Mouse (Mus musculus): ENCODE results near the gene Lypd4. TPM values are rescaled to one million over a fixed set of nuclear protein-coding genes. Genes with fewer than 3 reads are reported as not detected.

Gene Lypd4
- polyA plus RNA-seq, 1 experiment from 2014 or later: not detected

GRCm38 (mm10) chr7:24886308-24886633 is 16.5 kb upstream of the Lypd4 start:
- Histone ChIP-seq H3K27me3 (no peaks in the 10 kb centered on the region), H3K4me3 (replicated peaks) (peak overlapping the region; percentile 100), H3K4me1 (replicated peaks) (peaks cover 61% of the 10 kb centered on the region), H3K9ac (peak overlapping the region; percentile 100), H3K4me2 (peak overlapping the region; percentile 94), H3K9me3 (replicated peaks) (no peaks in the 10 kb centered on the region), H3K36me3 (peaks cover 61% of the 10 kb centered on the region), H3K27ac (peak overlapping the region; percentile 98)
- DNase-seq: no peak
- no peak for ATAC-seq (ENCODE audit: low read depth)
- 26% methylated on average over 4 of the region's 4 CpGs for WGBS (ENCODE audit: insufficient replicate concordance)

DNA sequence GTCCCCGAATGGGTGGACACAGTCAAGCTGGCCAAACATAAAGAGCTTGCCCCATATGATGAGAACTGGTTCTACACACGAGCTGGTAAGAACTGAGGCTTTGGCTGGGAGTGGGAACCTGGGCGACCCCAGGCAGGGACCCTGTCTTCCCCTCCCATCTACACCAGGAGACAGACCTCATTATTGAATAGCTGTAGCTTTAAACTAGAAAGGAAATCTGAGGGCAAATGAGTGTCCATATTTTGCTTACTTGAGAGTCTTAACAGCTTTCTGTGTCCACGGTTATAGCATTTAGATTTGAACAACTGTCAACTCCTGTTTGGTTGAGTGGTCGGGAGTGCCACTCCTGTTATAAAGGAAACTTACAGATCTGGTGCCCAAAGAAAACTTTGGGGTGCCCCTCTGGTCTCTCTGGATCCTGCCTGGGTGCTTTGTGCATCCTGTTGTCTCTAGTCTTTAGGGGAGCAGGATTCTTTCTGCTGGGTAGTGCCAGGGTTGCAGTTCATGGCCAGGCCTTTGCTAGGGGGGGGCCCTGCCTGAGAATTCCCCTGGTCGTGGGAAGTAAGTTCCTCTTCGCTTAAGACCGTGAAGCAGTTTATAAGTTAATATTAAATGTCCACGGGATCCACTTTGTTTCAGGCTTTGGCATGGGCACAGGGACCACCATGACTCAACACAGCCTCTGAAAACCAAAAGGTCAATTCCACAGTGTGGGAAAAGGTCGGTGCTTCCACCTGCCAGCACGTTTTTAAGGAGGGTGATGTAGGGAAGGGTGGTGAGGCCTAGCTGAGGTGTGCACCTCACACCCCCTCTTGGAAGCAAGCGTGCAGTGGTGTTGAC is 15.9 kb upstream of the Lypd4 start:
- Histone ChIP-seq H3K27me3 (no peaks in the 10 kb centered on the region), H3K4me1 (replicated peaks) (peaks cover 56% of the 10 kb centered on the region), H3K36me3 (peaks cover 55% of the 10 kb centered on the region), H3K4me3 (replicated peaks) (peak overlapping the region; percentile 100), H3K9ac (peak overlapping the region; percentile 100), H3K27ac (peak overlapping the region; percentile 98), H3K4me2 (peak overlapping the region; percentile 94), H3K9me3 (replicated peaks) (no peaks in the 10 kb centered on the region)
- DNase-seq: no peak
- ATAC-seq (ENCODE audit: low read depth): no peak
- 8% methylated on average over 12 of the region's 12 CpGs for WGBS (ENCODE audit: insufficient replicate concordance)

- Histone ChIP-seq H3K4me2 (peak overlapping the region; percentile 94), H3K9me3 (replicated peaks) (no peaks in the 10 kb centered on the region), H3K36me3 (peaks cover 48% of the 10 kb centered on the region), H3K4me3 (replicated peaks) (peak overlapping the region; percentile 100), H3K27me3 (no peaks in the 10 kb centered on the region), H3K4me1 (replicated peaks) (peaks cover 55% of the 10 kb centered on the region), H3K9ac (peak overlapping the region; percentile 100), H3K27ac (peak overlapping the region; percentile 98)
- DNase-seq: no peak
- under 1% methylated on average over 47 of the region's 47 CpGs for WGBS (ENCODE audit: insufficient replicate concordance)
- ATAC-seq (ENCODE audit: low read depth): no peak
Measured at GRCm38 (mm10) chr7:24884693-24885291, 15.1 kb upstream of the Lypd4 start.

GRCm38 (mm10) chr7:24883896-24884692 is 14.4 kb upstream of the Lypd4 start, which contains the start of gene Rps19:
Gene Rps19, plus strand, starts transcription at chr7:24884371.
- WGBS (ENCODE audit: insufficient replicate concordance): under 1% methylated on average over 57 of the region's 57 CpGs
- Histone ChIP-seq H3K9me3 (replicated peaks) (no peaks in the 10 kb centered on the region), H3K4me3 (replicated peaks) (peak within 1 kb of the TSS; percentile 100), H3K27ac (peak within 1 kb of the TSS; percentile 98), H3K4me1 (replicated peaks) (peaks cover 49% of the 10 kb centered on the region), H3K36me3 (peaks cover 41% of the 10 kb centered on the region), H3K27me3 (no peaks in the 10 kb centered on the region), H3K4me2 (peak within 1 kb of the TSS; percentile 94), H3K9ac (peak within 1 kb of the TSS; percentile 100)
- ATAC-seq (ENCODE audit: low read depth) (peak; percentile 92), DNase-seq (peak; percentile 97)

DNA sequence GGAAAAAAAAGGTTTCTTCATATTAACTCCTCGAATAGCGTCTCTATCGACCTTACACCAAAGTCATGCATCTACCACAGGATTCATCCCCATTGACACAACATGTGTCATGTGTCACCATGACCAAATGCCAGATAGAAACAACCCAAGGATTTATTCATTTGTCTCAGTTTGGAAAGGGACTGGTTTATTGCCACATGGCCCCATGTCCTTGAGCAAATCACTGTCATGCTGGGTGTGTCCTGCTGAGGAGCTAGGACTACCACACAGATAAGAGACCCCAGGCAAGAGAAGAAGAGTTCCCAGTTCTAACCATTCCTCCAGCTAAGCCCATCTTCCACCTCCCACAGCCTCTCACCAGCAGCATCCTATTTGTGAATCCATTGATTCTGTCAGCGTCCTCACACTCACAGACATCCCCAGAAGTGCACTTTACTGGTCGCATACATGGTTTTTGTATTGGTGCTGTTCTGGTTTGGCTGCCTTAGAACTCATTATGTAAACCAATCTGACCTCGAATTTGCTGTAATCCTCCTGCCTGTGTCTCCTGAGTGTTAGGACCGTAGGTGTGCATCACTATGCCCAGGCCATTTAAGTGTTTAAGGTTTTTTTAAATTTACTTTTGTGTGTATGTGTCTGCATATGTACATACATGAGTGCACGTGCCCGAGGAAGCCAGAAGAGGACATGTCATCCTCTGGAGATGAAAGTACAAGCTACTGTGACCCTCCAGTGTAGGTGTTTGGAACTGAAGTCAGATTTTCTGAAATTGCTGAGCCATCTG is 12.9 kb upstream of the Lypd4 start:
- Histone ChIP-seq H3K4me3 (replicated peaks) (no peak overlapping the region), H3K9ac (no peak overlapping the region), H3K4me2 (no peak overlapping the region), H3K36me3 (peaks cover 26% of the 10 kb centered on the region), H3K9me3 (replicated peaks) (no peaks in the 10 kb centered on the region), H3K27ac (no peak overlapping the region), H3K27me3 (no peaks in the 10 kb centered on the region), H3K4me1 (replicated peaks) (peaks cover 34% of the 10 kb centered on the region)
- DNase-seq: no peak
- WGBS (ENCODE audit: insufficient replicate concordance): 85% methylated on average over 9 of the region's 9 CpGs
- no peak for ATAC-seq (ENCODE audit: low read depth)

DNA sequence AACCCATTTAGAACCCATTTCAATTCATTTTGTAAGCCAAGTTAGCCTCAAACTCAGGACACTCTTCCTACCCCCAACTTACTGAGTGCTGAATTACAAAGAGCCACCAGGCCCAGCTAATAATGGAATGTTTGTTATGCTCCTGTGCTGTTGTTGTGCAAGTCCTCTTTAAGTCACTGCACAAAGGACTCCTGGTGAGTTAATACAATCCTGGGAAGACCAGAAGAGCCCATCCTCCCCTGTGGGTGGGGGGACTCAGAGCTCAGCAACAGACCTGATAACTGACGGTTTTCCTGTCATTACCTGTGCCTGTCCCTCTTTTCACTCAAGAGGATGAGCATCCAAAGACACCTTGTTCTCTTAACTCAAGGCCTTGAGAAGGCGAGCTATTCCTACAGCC is 9.9 kb upstream of the Lypd4 start:
- Histone ChIP-seq H3K9me3 (replicated peaks) (no peaks in the 10 kb centered on the region), H3K27ac (no peak overlapping the region), H3K4me1 (replicated peaks) (peaks cover 11% of the 10 kb centered on the region), H3K4me3 (replicated peaks) (no peak overlapping the region), H3K36me3 (no peaks in the 10 kb centered on the region), H3K4me2 (no peak overlapping the region), H3K9ac (no peak overlapping the region), H3K27me3 (peaks cover 16% of the 10 kb centered on the region)
- WGBS (ENCODE audit: insufficient replicate concordance): 70% methylated on average over 2 of the region's 2 CpGs
- DNase-seq (no peak), ATAC-seq (ENCODE audit: low read depth) (no peak)

DNA sequence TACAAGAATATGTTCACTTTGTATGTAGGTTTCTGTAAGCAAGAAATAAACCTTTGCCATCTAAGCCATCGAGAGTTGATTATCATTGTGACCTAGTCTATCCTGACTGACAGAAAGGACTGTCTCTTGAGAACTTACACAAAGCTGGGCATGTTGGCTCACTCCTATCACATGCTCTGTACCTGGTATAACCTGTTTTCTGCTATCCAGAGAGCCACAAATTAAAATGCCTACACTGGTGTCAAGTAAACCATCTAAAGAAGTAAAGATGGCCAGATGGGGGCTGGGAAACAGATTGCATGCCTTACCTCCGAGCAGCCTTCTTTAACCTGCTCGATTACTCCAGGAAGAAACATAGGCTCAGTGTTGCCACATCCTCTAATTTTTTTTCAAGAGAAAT is 7.8 kb upstream of the Lypd4 start:
- Histone ChIP-seq H3K27ac (no peak overlapping the region), H3K9ac (no peak overlapping the region), H3K9me3 (replicated peaks) (no peaks in the 10 kb centered on the region), H3K4me3 (replicated peaks) (no peak overlapping the region), H3K36me3 (no peaks in the 10 kb centered on the region), H3K4me2 (no peak overlapping the region), H3K27me3 (peaks cover 26% of the 10 kb centered on the region), H3K4me1 (replicated peaks) (peaks cover 2% of the 10 kb centered on the region; the same call in 1 of the 2 replicates)
- ATAC-seq (ENCODE audit: low read depth): no peak
- 63% methylated on average over 3 of the region's 3 CpGs for WGBS (ENCODE audit: insufficient replicate concordance)
- no peak for DNase-seq

GRCm38 (mm10) chr7:24869080-24869479 is 661 bp downstream of the Lypd4 start:
- Histone ChIP-seq H3K27me3 (peaks cover 69% of the 10 kb centered on the region), H3K9ac (no peak overlapping the region), H3K9me3 (replicated peaks) (0 out of 2 replicates have a peak, but pooled peaks cover 3% of the 10 kb centered on the region), H3K4me3 (replicated peaks) (no peak overlapping the region), H3K4me1 (replicated peaks) (peaks cover 12% of the 10 kb centered on the region), H3K4me2 (no peak overlapping the region), H3K36me3 (no peaks in the 10 kb centered on the region), H3K27ac (no peak overlapping the region)
- DNase-seq (no peak), ATAC-seq (ENCODE audit: low read depth) (no peak)
- WGBS (ENCODE audit: insufficient replicate concordance): 57% methylated on average over 17 of the region's 17 CpGs

- Histone ChIP-seq H3K4me3 (replicated peaks) (no peak overlapping the region), H3K4me1 (replicated peaks) (peaks cover 36% of the 10 kb centered on the region), H3K27ac (no peak overlapping the region; the same call in 1 of the 2 replicates), H3K9me3 (replicated peaks) (no peaks in the 10 kb centered on the region), H3K27me3 (peaks cover 34% of the 10 kb centered on the region), H3K4me2 (no peak overlapping the region), H3K36me3 (no peaks in the 10 kb centered on the region), H3K9ac (no peak overlapping the region)
- DNase-seq: no peak
- ATAC-seq (ENCODE audit: low read depth): no peak
- 33% methylated on average over 6 of the region's 6 CpGs for WGBS (ENCODE audit: insufficient replicate concordance)
Measured at GRCm38 (mm10) chr7:24864156-24864555, 5.6 kb downstream of the Lypd4 start.

DNA sequence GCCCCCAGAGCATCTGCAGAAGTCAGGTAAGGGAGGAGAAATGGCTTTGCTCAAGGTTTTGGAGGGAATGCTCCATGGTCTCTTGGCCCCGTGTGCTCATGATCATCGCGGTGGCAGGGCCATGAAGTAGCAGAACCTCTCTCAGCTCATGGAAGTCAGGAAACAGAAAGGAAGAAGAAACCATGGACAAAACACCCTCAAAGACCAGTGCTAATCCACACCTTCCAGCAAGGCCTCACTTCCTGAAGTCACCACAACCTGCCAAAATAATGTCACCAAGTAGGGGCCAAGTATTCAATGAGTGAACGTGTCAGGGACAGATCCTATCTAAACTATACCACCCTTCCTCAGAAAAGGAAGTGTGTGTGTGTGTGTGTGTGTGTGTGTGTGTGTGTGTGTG is 6.9 kb downstream of the Lypd4 start:
- 43% methylated on average over 4 of the region's 4 CpGs for WGBS (ENCODE audit: insufficient replicate concordance)
- Histone ChIP-seq H3K4me3 (replicated peaks) (no peak overlapping the region), H3K4me2 (no peak overlapping the region), H3K4me1 (replicated peaks) (peaks cover 49% of the 10 kb centered on the region), H3K27ac (peak overlapping the region; percentile 43; the same call in 1 of the 2 replicates), H3K36me3 (no peaks in the 10 kb centered on the region), H3K9me3 (replicated peaks) (no peaks in the 10 kb centered on the region), H3K9ac (no peak overlapping the region), H3K27me3 (peaks cover 23% of the 10 kb centered on the region; the same call in 1 of the 2 replicates)
- ATAC-seq (ENCODE audit: low read depth) (no peak), DNase-seq (no peak)

All from liver, embryonic 13.5 days (tissue).